Mouse (Mus musculus) inflammation-experienced regulatory T-cells, adult 6 months (primary cell): ENCODE measurements around the gene Smug1. TPM values are rescaled to one million over a fixed set of nuclear protein-coding genes. Genes with fewer than 3 reads are reported as not detected.
A peak's percentile ranks its signal among the peaks of the same experiment; 100 is the strongest.

Experiments used
- ATAC-seq: one replicate; pipeline ENCODE4 v1.8.0; 2017
- polyA plus RNA-seq, 3 experiments: library from polyadenylated mRNA; unstranded; fragments of 100-300 nt; shearing (Covaris generic); gene quantifications; one replicate each; pipeline ENCODE4 v1.2.1; 2017

Smug1 gene
- polyA plus RNA-seq, 3 experiments from 2014 or later = 3.8 to 7.3 (median 6.4) TPM

- peak; percentile 79 for ATAC-seq
Observed at GRCm38 (mm10) chr15:103176874-103177421, 10.1 kb upstream of the Smug1 start.

DNA sequence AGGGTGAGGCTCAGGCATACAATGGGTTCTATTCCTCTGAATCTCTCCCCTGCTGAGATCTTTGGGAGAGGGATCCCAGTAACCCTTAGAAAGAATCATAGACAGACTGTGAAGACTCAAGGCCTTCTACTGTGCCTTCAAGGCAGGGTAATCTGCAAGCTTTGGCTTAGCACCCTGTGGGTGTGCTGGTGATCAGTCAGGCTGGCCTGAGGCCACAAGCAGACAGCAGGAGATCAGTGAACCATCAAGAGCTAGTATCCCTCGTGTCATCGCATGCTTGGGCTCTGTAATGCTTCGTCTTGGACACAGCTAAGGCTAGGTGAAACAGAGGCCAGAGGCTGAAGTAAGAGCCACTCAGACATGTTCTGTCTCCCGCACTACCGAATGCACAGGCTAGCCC lies 6.4 kb upstream of the Smug1 start:
- ATAC-seq = no peak

DNA sequence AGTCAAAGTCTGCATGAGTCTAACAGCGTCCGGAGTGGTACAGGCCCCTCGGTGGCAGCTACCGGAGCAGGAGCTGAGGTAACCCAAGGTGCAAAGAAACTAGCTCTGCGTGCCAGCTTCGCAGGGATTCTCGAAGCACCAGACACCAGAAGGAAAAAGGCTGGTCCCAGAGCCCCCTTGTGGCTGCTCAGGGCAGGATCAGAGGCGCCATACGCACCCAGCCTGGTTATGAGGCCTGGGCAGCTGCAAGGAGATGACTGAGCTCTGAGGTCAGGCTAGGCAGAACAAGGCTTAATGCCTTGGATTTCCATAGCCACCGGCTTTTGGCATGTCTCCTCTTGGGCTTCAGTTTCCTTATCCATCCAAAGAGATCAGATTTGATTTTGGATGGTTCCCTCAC lies 5.6 kb upstream of the Smug1 start:
- ATAC-seq = peak; percentile 39

DNA sequence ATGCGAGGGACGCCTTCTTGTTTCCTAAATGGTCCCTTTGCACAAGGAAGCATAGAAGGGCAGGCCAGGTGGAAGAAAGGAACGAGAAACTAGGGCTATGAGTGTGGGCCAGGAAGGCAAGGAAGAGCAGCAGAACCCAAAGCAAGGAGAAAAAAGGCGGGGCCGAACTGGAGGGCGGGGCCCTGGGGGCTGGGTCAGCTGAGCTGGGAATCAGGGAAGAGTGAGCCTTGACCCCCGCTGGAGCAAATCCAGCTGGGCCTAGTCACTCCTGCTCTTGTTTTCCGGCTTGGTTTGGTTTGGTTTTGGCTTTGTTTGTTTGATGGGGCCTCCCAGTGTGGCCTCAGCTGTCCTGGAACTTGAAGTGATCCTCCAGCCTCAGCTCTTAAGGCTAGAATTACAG lies 4.4 kb upstream of the Smug1 start:
- ATAC-seq = no peak

DNA sequence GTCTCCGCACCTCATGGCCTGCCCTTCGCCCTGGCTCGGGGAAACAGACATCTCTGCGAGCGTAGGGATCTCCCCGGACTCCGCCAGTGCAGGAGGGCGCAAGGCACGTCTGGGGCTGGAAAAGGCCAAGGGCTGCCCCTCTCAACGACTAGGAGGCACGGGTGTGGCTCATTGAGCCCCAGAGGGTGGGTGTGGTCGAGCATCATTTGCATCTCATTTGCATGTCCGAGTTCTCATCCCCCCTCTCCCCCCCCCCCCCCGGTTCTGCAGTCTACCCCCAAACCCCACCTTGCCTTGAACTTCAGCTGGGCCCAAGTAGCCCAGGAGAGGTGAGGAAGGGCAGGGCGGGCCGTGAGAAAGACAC lies 3.4 kb upstream of the Smug1 start:
- no peak for ATAC-seq

- ATAC-seq = no peak
Observed at GRCm38 (mm10) chr15:103169612-103170315, 2.9 kb upstream of the Smug1 start.

DNA sequence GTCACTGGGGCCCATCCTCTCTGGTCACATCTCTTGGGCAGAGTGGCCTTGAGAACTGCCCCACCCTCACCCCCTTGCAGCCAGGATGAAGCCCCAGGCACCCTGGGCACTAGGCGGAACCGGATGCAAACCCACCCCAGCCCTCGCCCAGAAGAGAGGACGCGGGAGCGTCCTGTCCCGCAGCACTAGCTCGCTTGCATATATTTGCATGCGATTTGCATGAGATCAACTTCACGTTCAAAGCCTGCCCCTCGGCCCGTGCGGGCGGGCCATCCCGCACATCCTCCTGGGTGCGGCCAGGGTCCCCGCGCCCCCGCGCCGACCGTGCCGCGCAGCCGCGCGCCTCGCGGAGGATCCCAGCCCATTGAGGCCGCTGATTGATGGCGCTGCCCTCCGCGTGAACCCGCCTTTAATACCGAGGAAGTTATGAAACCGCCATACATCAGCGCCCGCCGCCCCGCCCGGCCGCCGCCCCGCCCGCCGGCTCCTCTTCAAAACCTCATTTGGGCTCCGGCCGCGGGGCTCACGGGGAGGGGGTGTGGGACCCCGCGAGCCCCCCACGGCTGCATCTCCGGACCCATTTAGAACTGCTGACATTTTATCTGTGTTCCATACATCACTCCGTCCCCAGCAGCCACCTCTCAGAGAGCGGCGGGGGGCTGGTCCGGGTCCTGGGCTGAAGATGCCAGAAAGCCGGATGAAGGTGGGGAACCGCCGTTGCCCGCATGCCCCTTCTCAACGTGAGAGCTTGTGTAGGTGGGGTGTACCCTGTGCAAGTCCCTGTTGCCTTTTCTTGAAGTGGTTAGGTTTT lies 2.1 kb upstream of the Smug1 start:
- ATAC-seq = peak; percentile 76

DNA sequence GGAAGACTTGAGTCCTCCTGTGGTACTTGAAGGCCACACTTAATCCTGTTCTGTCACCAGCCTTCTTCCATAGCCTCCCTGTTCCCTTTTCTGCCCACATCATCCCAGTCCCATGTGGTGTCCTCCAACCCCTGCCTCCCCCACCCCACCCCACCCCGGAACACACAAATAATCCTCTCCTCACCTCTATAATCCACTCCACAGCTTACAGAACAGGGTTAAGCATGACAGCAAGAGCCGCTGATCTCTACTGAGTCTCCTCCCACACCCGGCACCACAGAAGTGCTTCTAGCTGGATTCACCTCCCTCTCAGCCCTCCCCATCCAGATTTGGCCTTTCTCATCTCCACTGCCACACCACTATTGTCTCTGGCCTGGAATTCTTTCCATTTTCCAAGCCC lies 894 bp upstream of the Smug1 start:
- no peak for ATAC-seq

GRCm38 (mm10) chr15:103165924-103166323 lies 968 bp downstream of the Smug1 start:
- no peak for ATAC-seq

GRCm38 (mm10) chr15:103165379-103165778 lies 1.5 kb downstream of the Smug1 start:
- ATAC-seq = peak; percentile 46

- ATAC-seq = peak; percentile 97
Observed at GRCm38 (mm10) chr15:103163182-103163919, 3.5 kb downstream of the Smug1 start.

GRCm38 (mm10) chr15:103157585-103157984 lies 9.3 kb downstream of the Smug1 start:
- no peak for ATAC-seq

DNA sequence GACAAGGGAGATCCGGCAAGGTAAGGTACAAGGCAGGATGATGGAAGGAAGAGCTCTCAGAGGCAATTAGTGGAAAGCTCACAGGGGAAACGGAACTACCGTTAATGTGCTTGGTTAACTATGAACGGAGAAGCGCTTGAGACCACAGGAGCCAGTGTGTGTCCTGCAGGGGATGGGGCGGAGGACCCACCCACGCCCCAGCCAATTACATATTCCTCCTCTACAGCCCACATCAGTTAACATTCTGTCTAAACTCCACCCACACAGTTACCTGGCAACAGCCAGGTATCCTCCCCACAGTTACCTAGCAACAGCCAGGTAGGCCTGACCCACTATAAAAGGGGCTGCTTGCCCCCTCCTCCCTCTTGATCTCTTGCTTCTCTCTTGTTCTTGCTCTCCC lies 10.0 kb downstream of the Smug1 start:
- no peak for ATAC-seq

DNA sequence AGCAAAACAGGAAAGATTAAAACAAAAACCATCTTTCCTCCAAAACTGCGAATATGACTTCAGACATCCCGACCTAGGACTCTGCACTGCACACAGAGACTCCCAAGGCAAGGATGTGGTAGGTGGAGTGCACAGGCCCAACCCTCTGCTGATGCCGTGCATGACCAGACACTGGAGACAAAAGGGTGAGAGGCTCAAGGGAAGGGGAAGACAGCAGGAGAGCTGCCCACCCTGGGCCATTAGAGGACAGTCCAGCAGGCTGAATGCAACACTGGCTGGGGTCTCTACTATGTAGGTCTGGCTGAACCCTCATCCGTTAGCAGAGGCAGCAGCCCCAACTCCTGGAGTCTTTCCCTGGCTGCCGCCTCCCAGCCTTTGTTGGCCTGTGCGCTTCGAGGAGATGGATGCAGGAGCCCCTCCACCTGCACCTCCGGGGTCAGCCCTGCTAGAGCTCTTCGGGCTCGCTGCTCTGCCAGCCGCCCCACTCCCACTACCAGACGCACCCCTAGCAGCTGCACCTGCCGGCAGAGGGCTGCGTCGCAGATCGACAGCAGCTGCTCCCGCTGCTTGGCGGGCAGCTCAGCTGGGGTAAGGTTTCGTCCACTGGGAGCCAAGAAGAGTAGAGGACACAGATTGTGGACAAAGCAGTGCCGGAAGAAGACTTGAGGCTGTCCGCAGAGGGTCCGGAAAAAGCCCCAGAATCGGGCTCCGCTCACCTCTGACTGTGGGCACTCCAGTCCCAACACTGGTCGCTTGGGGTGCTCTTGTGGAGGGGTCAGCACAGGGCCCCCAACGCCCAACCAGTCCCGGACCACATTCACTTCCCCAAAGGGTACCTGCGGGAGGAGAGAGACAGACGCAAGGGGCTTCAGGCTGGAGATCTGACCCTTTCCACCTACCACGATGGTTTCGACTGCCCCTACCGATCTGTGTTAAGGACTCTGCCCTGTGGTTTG lies 11.2 kb downstream of the Smug1 start:
- ATAC-seq = no peak

DNA sequence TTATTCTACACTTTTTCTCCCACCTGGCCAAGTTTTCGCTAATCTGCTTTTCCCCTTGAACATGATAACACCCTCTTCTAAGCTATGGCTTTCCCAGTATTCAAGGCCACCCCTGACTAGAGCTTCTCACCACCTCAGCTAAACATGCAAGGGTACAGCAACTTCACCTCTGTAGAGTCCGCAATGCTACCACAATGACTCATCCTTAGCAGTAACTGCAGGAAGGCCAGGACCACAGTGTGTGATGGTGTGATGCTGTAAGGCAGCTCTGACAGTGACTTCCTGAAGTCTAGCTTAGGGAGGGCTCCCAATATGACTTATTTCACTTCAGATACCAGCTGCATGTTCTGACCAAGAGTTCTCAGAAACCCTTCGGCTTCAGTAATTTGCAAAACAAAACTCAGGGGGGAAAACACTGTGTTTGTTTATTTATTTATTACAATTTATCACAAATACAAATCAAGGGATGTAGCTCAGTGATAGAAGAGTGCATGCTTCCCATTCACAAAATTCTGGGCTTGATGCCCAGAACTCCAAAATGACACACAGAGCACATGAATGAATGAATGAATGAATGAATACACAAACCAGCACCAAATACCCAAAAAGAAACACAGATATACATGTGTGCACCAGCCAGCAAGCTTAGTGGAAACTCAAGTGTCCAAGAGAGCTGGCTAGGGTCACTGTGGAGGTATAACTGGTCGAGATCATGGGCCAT lies 13.8 kb downstream of the Smug1 start:
- peak; percentile 50 for ATAC-seq

GRCm38 (mm10) chr15:103152371-103152770 lies 14.5 kb downstream of the Smug1 start:
- no peak for ATAC-seq

- ATAC-seq = no peak
Observed at GRCm38 (mm10) chr15:103147779-103148178, 19.1 kb downstream of the Smug1 start.

- ATAC-seq = no peak
Observed at GRCm38 (mm10) chr15:103147422-103147690, 19.5 kb downstream of the Smug1 start.

GRCm38 (mm10) chr15:103146627-103147421 lies 20.1 kb downstream of the Smug1 start:
- no peak for ATAC-seq

DNA sequence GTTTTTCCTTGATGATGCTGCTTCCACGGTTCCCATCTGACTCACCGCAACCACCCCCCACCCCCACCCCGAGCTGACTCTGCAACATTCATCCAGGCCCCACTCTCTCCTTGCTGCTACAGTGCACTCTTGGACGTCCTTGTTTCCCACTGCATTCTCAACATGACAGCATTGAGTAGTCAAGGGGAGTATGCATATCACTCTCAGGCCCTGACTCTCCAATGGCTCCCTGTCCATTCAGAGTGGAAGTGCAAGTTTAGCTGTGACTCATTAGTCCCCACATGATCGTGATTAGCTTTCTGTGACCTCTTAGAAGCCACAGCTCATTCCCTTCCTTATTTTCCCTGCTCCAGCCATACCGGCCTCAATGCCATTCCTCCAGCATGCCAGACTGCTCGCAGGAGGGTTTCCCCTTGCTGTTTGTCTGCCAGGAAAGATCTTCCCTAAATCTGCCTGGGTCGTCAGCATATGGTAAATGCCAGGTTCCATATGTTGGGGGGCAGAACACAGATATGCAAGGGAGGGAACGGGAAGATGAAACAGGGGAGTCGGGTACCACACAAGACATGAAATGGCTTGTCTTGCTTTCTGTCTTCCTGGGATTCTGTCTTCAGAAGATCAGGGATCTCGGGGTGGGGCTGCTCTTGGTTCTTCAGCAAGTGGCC lies 21.1 kb downstream of the Smug1 start:
- ATAC-seq = no peak
